Mouse (Mus musculus): ENCODE measurements at regions not wholly inside any gene's neighbourhood (a gene's known extent, or its start where the extent isn't known, plus 50 kb on each side); places are given as distances from the start of the nearest gene placed in this dataset.

GRCm38 (mm10) chr13:118459672-118460384, 72.8 kb upstream of the Mrps30 start:
- TF ChIP-seq POLR2A (IDR thresholded peaks at IDR 0.05; ENCODE audit: borderline replicate concordance, insufficient read depth, low read length) (no peak), CTCF (IDR thresholded peaks at IDR 0.05; ENCODE audit: borderline replicate concordance, insufficient read depth, low read depth, low read length) (no peak)
- 27% methylated on average over 9 of the region's 9 CpGs for WGBS
- DNase-seq, result no peak
- Histone ChIP-seq H3K4me1 (ENCODE audit: control insufficient read depth, insufficient read depth, low read length) (no peaks in the 10 kb centered on the region), H3K27ac (ENCODE audit: insufficient read depth, low read length) (no peak overlapping the region), H3K4me3 (replicated peaks; ENCODE audit: insufficient read depth, low read depth, low read length) (no peak overlapping the region), H3K27me3 (ENCODE audit: control insufficient read depth, insufficient read depth, low read length) (no peaks in the 10 kb centered on the region)

GRCm38 (mm10) chr13:118448977-118449705, 62.1 kb upstream of the Mrps30 start:
- no peak for DNase-seq
- TF ChIP-seq CTCF (IDR thresholded peaks at IDR 0.05; ENCODE audit: borderline replicate concordance, insufficient read depth, low read depth, low read length), result no peak
- TF ChIP-seq POLR2A (IDR thresholded peaks at IDR 0.05; ENCODE audit: borderline replicate concordance, insufficient read depth, low read length), result no peak
- no peak overlapping the region for H3K4me3 ChIP-seq (replicated peaks; ENCODE audit: insufficient read depth, low read depth, low read length)
- H3K4me1 ChIP-seq (ENCODE audit: control insufficient read depth, insufficient read depth, low read length), result no peaks in the 10 kb centered on the region
- no peaks in the 10 kb centered on the region for H3K27me3 ChIP-seq (ENCODE audit: control insufficient read depth, insufficient read depth, low read length)
- 52% methylated on average over 6 of the region's 6 CpGs for WGBS
- no peak overlapping the region for H3K27ac ChIP-seq (ENCODE audit: insufficient read depth, low read length)

GRCm38 (mm10) chr13:118441322-118442064, 54.4 kb upstream of the Mrps30 start:
- Histone ChIP-seq H3K4me1 (ENCODE audit: control insufficient read depth, insufficient read depth, low read length) (no peaks in the 10 kb centered on the region), H3K4me3 (replicated peaks; ENCODE audit: insufficient read depth, low read depth, low read length) (no peak overlapping the region), H3K27ac (ENCODE audit: insufficient read depth, low read length) (no peak overlapping the region), H3K27me3 (ENCODE audit: control insufficient read depth, insufficient read depth, low read length) (no peaks in the 10 kb centered on the region)
- TF ChIP-seq CTCF (IDR thresholded peaks at IDR 0.05; ENCODE audit: borderline replicate concordance, insufficient read depth, low read depth, low read length), result no peak
- no peak for TF ChIP-seq POLR2A (IDR thresholded peaks at IDR 0.05; ENCODE audit: borderline replicate concordance, insufficient read depth, low read length)
- WGBS, result 89% methylated on average over 5 of the region's 5 CpGs
- DNase-seq, result no peak

Data from cerebellum, adult 2 months (tissue).